Mouse (Mus musculus) neural tube, embryonic 11.5 days (tissue): Measurements from ENCODE around the gene Khdrbs2. TPM values are rescaled to one million over a fixed set of nuclear protein-coding genes. Genes with fewer than 3 reads are reported as not detected.

Experiments
- ATAC-seq: fragments of 200-750 bp; cut with Nextera tagmentation; 2 replicates; pipeline ENCODE4 v1.8.0; 2017; ENCODE audit warnings: moderate number of reproducible peaks, mild to moderate bottlenecking, moderate TSS enrichment, moderate library complexity; ENCODE audit not compliant: insufficient read depth, low FRiP score, low TSS enrichment
- DNase-seq: peaks from one replicate; pipeline ENCODE4 v3.0.0-alpha.2; 2015; ENCODE audit warnings: low spot score
- H3K27ac ChIP-seq: fragments of 300-500 bp; sonication (generic); 2 replicates; pipeline ENCODE4 v1.5.1; 2014; ENCODE audit warnings: low read depth, mild to moderate bottlenecking, low read length
- H3K27me3 ChIP-seq: fragments of 300-500 bp; sonication (generic); 2 replicates; pipeline ENCODE4 v1.6.1; 2014; ENCODE audit warnings: mild to moderate bottlenecking, low read length, mixed read lengths; ENCODE audit not compliant: control insufficient read depth, insufficient read depth
- H3K36me3 ChIP-seq: fragments of 300-500 bp; sonication (generic); 2 replicates; pipeline ENCODE4 v1.6.1; 2014; ENCODE audit warnings: mild to moderate bottlenecking, low read length, moderate library complexity, mixed read lengths; ENCODE audit not compliant: control insufficient read depth, insufficient read depth
- H3K4me1 ChIP-seq: fragments of 300-500 bp; sonication (generic); 2 replicates; pipeline ENCODE4 v1.6.1; 2014; ENCODE audit warnings: low read length, mixed read lengths; ENCODE audit not compliant: control insufficient read depth, insufficient read depth
- H3K4me2 ChIP-seq: fragments of 300-500 bp; sonication (generic); 2 replicates; pipeline ENCODE4 v1.6.1; 2014; ENCODE audit warnings: low read depth, mild to moderate bottlenecking, moderate library complexity
- H3K4me3 ChIP-seq: fragments of 300-500 bp; sonication (generic); 2 replicates; pipeline ENCODE4 v1.5.1; 2014; ENCODE audit warnings: low read depth, low read length
- H3K9ac ChIP-seq: fragments of 300-500 bp; sonication (generic); 2 replicates; pipeline ENCODE4 v1.6.1; 2014; ENCODE audit warnings: mild to moderate bottlenecking, low read length
- H3K9me3 ChIP-seq: fragments of 300-500 bp; sonication (generic); 2 replicates; pipeline ENCODE4 v1.6.1; 2016; ENCODE audit warnings: low read length; ENCODE audit not compliant: control insufficient read depth
- WGBS: fragments of 180-500 bp; shearing (Covaris S2); extraction: QIAGEN DNeasy Blood & Tissue Kit; methylation state at CpG from one replicate; pipeline ENCODE4 v1.1.7; 2014; 5-methylcytosine and 5-hydroxymethylcytosine counted together
- polyA plus RNA-seq: library from polyadenylated mRNA; unstranded; fragments of >200 nt; fragmentation: Nextera tagmentation; extraction: Ambion mirVana; gene quantifications from 2 replicates; pipeline ENCODE4 v1.2.1, GENCODE M21; 2014

Khdrbs2 gene
- polyA plus RNA-seq, 1 experiment from 2014 or later = 10.5 TPM

GRCm38 (mm10) chr1:32301391-32301790, 128.9 kb downstream of the Khdrbs2 start:
- no peak for DNase-seq
- Histone ChIP-seq H3K9me3 (no peaks in the 10 kb centered on the region), H3K9ac (no peak overlapping the region), H3K4me1 (no peaks in the 10 kb centered on the region), H3K4me2 (no peak overlapping the region), H3K4me3 (no peak overlapping the region), H3K27ac (no peak overlapping the region), H3K36me3 (no peaks in the 10 kb centered on the region), H3K27me3 (no peaks in the 10 kb centered on the region)
- ATAC-seq = no peak
- 85% methylated on average over 5 of the region's 5 CpGs for WGBS

- DNase-seq (no peak), ATAC-seq (no peak)
- 69% methylated on average over 3 of the region's 3 CpGs for WGBS
- H3K9ac ChIP-seq = no peak overlapping the region
- no peak overlapping the region for H3K27ac ChIP-seq
- H3K4me2 ChIP-seq = no peak overlapping the region
- H3K4me3 ChIP-seq = no peak overlapping the region
- no peaks in the 10 kb centered on the region for H3K27me3 ChIP-seq
- no peaks in the 10 kb centered on the region for H3K36me3 ChIP-seq
- no peaks in the 10 kb centered on the region for H3K9me3 ChIP-seq
- H3K4me1 ChIP-seq = no peaks in the 10 kb centered on the region
These were observed 136.6 kb downstream of the Khdrbs2 start for GRCm38 (mm10) chr1:32309074-32309473.

DNA sequence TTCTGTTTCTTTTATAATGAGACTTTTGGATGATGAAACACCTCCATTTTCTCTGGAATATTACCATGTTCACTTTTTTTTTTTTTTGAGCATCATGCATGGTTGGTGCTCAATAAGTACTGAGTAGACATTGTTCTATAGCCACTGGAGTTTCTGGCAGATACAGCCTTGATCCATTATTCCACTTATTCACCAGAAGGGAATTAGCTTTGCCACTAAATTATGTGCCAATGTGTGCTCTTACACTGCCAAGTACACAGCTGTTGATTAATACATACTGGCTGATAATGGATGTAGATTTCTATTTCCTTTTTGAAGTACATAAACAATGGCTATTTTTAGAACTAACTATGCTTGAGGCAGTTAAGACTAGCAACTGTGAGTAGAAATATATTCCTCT, 137.1 kb downstream of the Khdrbs2 start:
- H3K4me2 ChIP-seq = no peak overlapping the region

GRCm38 (mm10) chr1:32339108-32339507, 166.6 kb downstream of the Khdrbs2 start:
- ATAC-seq (no peak), DNase-seq (no peak)
- WGBS = 85% methylated on average over 1 of the region's 1 CpGs
- H3K27me3 ChIP-seq = no peaks in the 10 kb centered on the region
- H3K27ac ChIP-seq = no peak overlapping the region
- H3K36me3 ChIP-seq = no peaks in the 10 kb centered on the region
- H3K4me1 ChIP-seq = no peaks in the 10 kb centered on the region
- H3K4me3 ChIP-seq = no peak overlapping the region
- H3K9ac ChIP-seq = no peak overlapping the region
- H3K9me3 ChIP-seq = no peaks in the 10 kb centered on the region
- H3K4me2 ChIP-seq = no peak overlapping the region

More for the DNA sequence above, 137.1 kb downstream of the Khdrbs2 start:
- Histone ChIP-seq H3K9me3 (no peaks in the 10 kb centered on the region), H3K27ac (no peak overlapping the region), H3K36me3 (no peaks in the 10 kb centered on the region), H3K9ac (no peak overlapping the region), H3K27me3 (no peaks in the 10 kb centered on the region), H3K4me1 (no peaks in the 10 kb centered on the region), H3K4me3 (no peak overlapping the region)
- no peak; the same call in 1 of the 2 replicates for ATAC-seq
- DNase-seq = no peak

DNA sequence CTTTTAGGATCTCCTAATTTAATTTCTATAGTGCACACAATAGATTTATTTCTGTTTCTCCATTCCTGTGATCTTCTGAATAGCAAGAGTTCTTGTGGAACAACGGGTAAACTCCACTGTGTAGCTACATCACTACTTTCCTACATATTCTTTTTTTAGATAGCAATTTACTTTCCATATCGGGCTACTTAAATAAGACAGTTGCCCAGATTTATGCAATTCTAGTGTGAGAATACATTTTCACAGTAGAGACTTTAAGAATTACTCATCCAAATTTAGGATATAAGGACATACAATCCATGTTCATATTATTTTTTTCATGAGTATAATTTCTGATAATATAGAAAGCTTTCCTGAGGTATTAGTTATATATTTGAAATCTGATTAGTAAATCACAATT, 175.0 kb downstream of the Khdrbs2 start:
- 82% methylated on average over 2 of the region's 2 CpGs for WGBS
- no peaks in the 10 kb centered on the region for H3K9me3 ChIP-seq

GRCm38 (mm10) chr1:32352076-32352475, 179.6 kb downstream of the Khdrbs2 start:
- DNase-seq (no peak), ATAC-seq (no peak)
- Histone ChIP-seq H3K4me3 (no peak overlapping the region), H3K36me3 (no peaks in the 10 kb centered on the region), H3K4me2 (no peak overlapping the region), H3K9me3 (no peaks in the 10 kb centered on the region), H3K4me1 (no peaks in the 10 kb centered on the region), H3K27me3 (no peaks in the 10 kb centered on the region), H3K9ac (no peak overlapping the region), H3K27ac (no peak overlapping the region)
- WGBS = 88% methylated on average over 1 of the region's 1 CpGs

More for the DNA sequence above, 175.0 kb downstream of the Khdrbs2 start:
- H3K4me3 ChIP-seq = no peak overlapping the region
- DNase-seq = no peak
- no peak overlapping the region for H3K27ac ChIP-seq
- no peaks in the 10 kb centered on the region for H3K4me1 ChIP-seq
- H3K9ac ChIP-seq = no peak overlapping the region
- H3K36me3 ChIP-seq = no peaks in the 10 kb centered on the region
- H3K4me2 ChIP-seq = no peak overlapping the region
- ATAC-seq = no peak
- no peaks in the 10 kb centered on the region for H3K27me3 ChIP-seq

DNA sequence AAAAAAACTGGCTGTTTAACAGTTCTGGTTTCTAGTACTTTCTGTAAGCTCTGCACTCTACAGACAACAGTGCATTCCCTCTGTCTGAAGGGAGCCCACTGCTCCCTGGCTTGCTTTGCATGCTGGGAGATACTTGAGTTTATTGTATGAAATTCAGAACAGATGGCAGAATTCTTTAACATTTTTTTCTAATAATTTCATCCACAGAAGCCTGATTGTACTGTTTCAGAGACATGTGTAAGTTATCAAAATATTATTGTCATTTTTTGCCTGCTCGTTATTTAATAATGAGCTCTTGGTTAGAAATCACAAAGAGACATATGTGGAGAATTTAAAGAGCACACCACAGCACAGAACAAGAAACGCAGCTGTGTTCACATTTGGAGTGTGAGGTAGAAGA, 191.0 kb downstream of the Khdrbs2 start:
- Histone ChIP-seq H3K27me3 (no peaks in the 10 kb centered on the region), H3K9me3 (no peaks in the 10 kb centered on the region), H3K4me1 (no peaks in the 10 kb centered on the region), H3K27ac (no peak overlapping the region), H3K36me3 (no peaks in the 10 kb centered on the region), H3K9ac (no peak overlapping the region), H3K4me2 (no peak overlapping the region), H3K4me3 (no peak overlapping the region)
- ATAC-seq (no peak), DNase-seq (no peak)
- 79% methylated on average over 2 of the region's 2 CpGs for WGBS

DNA sequence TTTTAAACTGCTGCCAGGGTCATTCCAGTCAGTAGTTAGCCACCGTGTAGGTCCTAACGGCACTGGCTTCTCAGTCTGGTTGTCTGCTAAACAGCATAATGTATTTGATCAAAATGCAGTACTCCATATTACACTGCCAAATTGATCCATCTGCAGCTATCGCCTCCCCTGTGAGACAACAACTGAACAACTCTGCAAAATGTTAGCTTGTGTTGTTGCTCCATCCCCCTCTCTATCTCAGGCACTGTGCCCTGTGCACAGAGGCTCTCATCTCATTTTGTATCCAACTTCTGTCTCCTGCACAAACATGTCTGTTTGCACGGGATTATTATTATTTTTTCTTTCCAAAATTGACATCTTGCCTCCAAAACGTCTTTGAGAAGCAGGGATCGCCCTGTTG, 225.0 kb downstream of the Khdrbs2 start:
- DNase-seq (no peak), ATAC-seq (no peak)
- WGBS = 82% methylated on average over 6 of the region's 6 CpGs
- no peaks in the 10 kb centered on the region for H3K27me3 ChIP-seq
- no peak overlapping the region for H3K27ac ChIP-seq
- H3K36me3 ChIP-seq = no peaks in the 10 kb centered on the region
- H3K4me3 ChIP-seq = no peak overlapping the region
- H3K9me3 ChIP-seq = no peaks in the 10 kb centered on the region
- no peak overlapping the region for H3K9ac ChIP-seq
- no peak overlapping the region for H3K4me2 ChIP-seq
- no peaks in the 10 kb centered on the region for H3K4me1 ChIP-seq

GRCm38 (mm10) chr1:32407651-32408050, 235.1 kb downstream of the Khdrbs2 start:
- Histone ChIP-seq H3K9ac (no peak overlapping the region), H3K27me3 (no peaks in the 10 kb centered on the region), H3K9me3 (no peaks in the 10 kb centered on the region), H3K27ac (no peak overlapping the region), H3K36me3 (no peaks in the 10 kb centered on the region), H3K4me2 (no peak overlapping the region), H3K4me1 (no peaks in the 10 kb centered on the region), H3K4me3 (no peak overlapping the region)
- DNase-seq = no peak
- no peak for ATAC-seq
- WGBS = 95% methylated on average over 2 of the region's 2 CpGs
